Mouse (Mus musculus) C2C12 (cell line): ENCODE measurements around the gene Ppa1.

Source experiments
- CEBPB ChIP-seq: IDR thresholded peaks from one replicate; pipeline ENCODE4 v1.6.1; 2011; ENCODE audit warnings: low read depth, mild to moderate bottlenecking, control low read depth, moderate library complexity
- CTCF ChIP-seq: IDR thresholded peaks from one replicate; pipeline ENCODE4 v1.5.1; 2011; ENCODE audit not compliant: control insufficient read depth, insufficient read depth, insufficient read length
- FOSL1 ChIP-seq: IDR thresholded peaks from one replicate; pipeline ENCODE4 v1.8.0; 2011; ENCODE audit warnings: mild to moderate bottlenecking, low read length; ENCODE audit not compliant: poor library complexity, insufficient read depth, severe bottlenecking
- MAX ChIP-seq: IDR thresholded peaks from one replicate; pipeline ENCODE4 v1.6.1; 2011; ENCODE audit warnings: mild to moderate bottlenecking, control low read depth
- MYOD1 ChIP-seq: IDR thresholded peaks from one replicate; pipeline ENCODE4 v1.6.1; 2011; ENCODE audit warnings: low read depth; ENCODE audit not compliant: control insufficient read depth, insufficient read length
- MYOG ChIP-seq: IDR thresholded peaks from one replicate; pipeline ENCODE4 v1.6.1; 2011; ENCODE audit not compliant: control insufficient read depth, insufficient read length; ENCODE audit errors: extremely low read depth
- USF1 ChIP-seq: IDR thresholded peaks from one replicate; pipeline ENCODE4 v1.6.1; 2011; ENCODE audit warnings: low read depth, mild to moderate bottlenecking, control low read depth, moderate library complexity

DNA sequence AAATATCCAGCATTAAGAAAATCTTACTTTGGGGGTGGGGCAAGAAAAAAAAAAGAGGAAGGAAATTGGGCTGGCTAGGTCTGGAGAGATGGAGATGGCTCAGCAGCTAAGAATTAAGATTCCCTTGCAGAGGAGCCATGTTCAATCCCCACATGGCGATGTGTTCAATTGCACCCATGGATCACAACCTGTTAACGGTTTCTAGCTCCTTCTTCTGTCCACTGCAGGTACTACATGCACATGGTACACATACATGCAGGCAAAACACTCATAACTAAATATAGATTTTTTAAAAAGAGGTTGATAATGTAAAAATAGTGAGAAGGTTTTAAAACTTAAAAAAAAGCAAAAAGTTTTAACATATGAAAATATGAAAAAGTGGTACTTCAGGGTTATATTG lies 29.8 kb upstream of the Ppa1 start:
- TF ChIP-seq CTCF (no peak), CEBPB (no peak), MYOG (no peak), MAX (no peak), USF1 (no peak), MYOD1 (no peak), FOSL1 (no peak)
